Mouse (Mus musculus) hindbrain, embryonic 11.5 days (tissue): Measurements from ENCODE around the gene Dnm3. TPM values are rescaled to one million over a fixed set of nuclear protein-coding genes. Genes with fewer than 3 reads are reported as not detected.

Source experiments
- ATAC-seq: fragments of 200-750 bp; cut with Nextera tagmentation; 2 replicates; pipeline ENCODE4 v1.8.0; 2017; ENCODE audit warnings: mild to moderate bottlenecking, moderate TSS enrichment, moderate library complexity; ENCODE audit not compliant: low FRiP score
- DNase-seq: peaks from one replicate; pipeline ENCODE4 v3.0.0-alpha.2; 2015; ENCODE audit warnings: low spot score
- H3K27ac ChIP-seq: fragments of 300-500 bp; sonication (generic); 2 replicates; pipeline ENCODE4 v1.5.1; 2014; ENCODE audit warnings: mild to moderate bottlenecking, low read depth, low read length
- H3K27me3 ChIP-seq: fragments of 300-500 bp; sonication (generic); 2 replicates; pipeline ENCODE4 v1.6.1; 2014; ENCODE audit warnings: mild to moderate bottlenecking, low read length, moderate library complexity, mixed read lengths; ENCODE audit not compliant: control insufficient read depth, insufficient read depth
- H3K36me3 ChIP-seq: fragments of 300-500 bp; sonication (generic); 2 replicates; pipeline ENCODE4 v1.6.1; 2014; ENCODE audit warnings: mild to moderate bottlenecking, low read length, moderate library complexity, mixed read lengths; ENCODE audit not compliant: control insufficient read depth, insufficient read depth
- H3K4me1 ChIP-seq: fragments of 300-500 bp; sonication (generic); replicated peaks from 2 replicates; pipeline ENCODE4 v1.6.1; 2014; ENCODE audit warnings: low read length, mixed read lengths; ENCODE audit not compliant: control insufficient read depth, insufficient read depth
- H3K4me2 ChIP-seq: fragments of 300-500 bp; sonication (generic); replicated peaks from 2 replicates; pipeline ENCODE4 v1.6.1; 2014; ENCODE audit warnings: mild to moderate bottlenecking, low read depth, low read length
- H3K4me3 ChIP-seq: fragments of 300-500 bp; sonication (generic); 2 replicates; pipeline ENCODE4 v1.5.1; 2014; ENCODE audit warnings: low read depth, low read length
- H3K9ac ChIP-seq: fragments of 300-500 bp; sonication (generic); 2 replicates; pipeline ENCODE4 v1.6.1; 2014; ENCODE audit warnings: low read depth, low read length
- H3K9me3 ChIP-seq: fragments of 300-500 bp; sonication (generic); 2 replicates; pipeline ENCODE4 v1.6.1; 2016; ENCODE audit warnings: low read length; ENCODE audit not compliant: control insufficient read depth
- WGBS: fragments of 180-500 bp; shearing (Covaris S2); extraction: QIAGEN DNeasy Blood & Tissue Kit; methylation state at CpG from one replicate; pipeline ENCODE4 v1.1.7; 2014; 5-methylcytosine and 5-hydroxymethylcytosine counted together
- polyA plus RNA-seq: library from polyadenylated mRNA; unstranded; fragments of >200 nt; fragmentation: Nextera tagmentation; extraction: Ambion mirVana; gene quantifications from 2 replicates; pipeline ENCODE4 v1.2.1, GENCODE M21; 2014

The Dnm3 gene
- 12.0 TPM in 2 replicates for polyA plus RNA-seq

GRCm38 (mm10) chr1:162477246-162478209 is at the start of gene Dnm3:
Gene Dnm3 (minus strand): TSS chr1:162478034.
- Histone ChIP-seq H3K27me3 (peaks cover 7% of the 10 kb centered on the region; the same call in 1 of the 2 replicates), H3K27ac (no peak within 1 kb of the TSS), H3K9me3 (no peaks in the 10 kb centered on the region), H3K4me2 (peak within 1 kb of the TSS; percentile 91), H3K4me3 (peak within 1 kb of the TSS; percentile 64), H3K36me3 (no peaks in the 10 kb centered on the region), H3K9ac (peak within 1 kb of the TSS; percentile 67), H3K4me1 (no peaks in the 10 kb centered on the region)
- 0% methylated on average over 48 of the region's 56 CpGs for WGBS
- DNase-seq (peak; percentile 94), ATAC-seq (peak; percentile 99)

GRCm38 (mm10) chr1:162515116-162515515 is 37.3 kb upstream of the Dnm3 start:
- 89% methylated on average over 1 of the region's 1 CpGs for WGBS
- H3K9me3 ChIP-seq, result no peaks in the 10 kb centered on the region
- H3K27me3 ChIP-seq, result no peaks in the 10 kb centered on the region
- H3K36me3 ChIP-seq, result no peaks in the 10 kb centered on the region
- no peaks in the 10 kb centered on the region for H3K4me1 ChIP-seq
- no peak overlapping the region for H3K9ac ChIP-seq
- ATAC-seq (no peak), DNase-seq (no peak)
- no peak overlapping the region for H3K4me2 ChIP-seq
- no peak overlapping the region for H3K4me3 ChIP-seq
- H3K27ac ChIP-seq, result no peak overlapping the region

- H3K27me3 ChIP-seq, result no peaks in the 10 kb centered on the region
- 76% methylated on average over 2 of the region's 2 CpGs for WGBS
- ATAC-seq, result no peak
These were observed 32.2 kb upstream of the Dnm3 start for GRCm38 (mm10) chr1:162510013-162510356.

GRCm38 (mm10) chr1:162509329-162510012 is 31.6 kb upstream of the Dnm3 start:
- Histone ChIP-seq H3K36me3 (no peaks in the 10 kb centered on the region), H3K27me3 (no peaks in the 10 kb centered on the region), H3K4me1 (no peaks in the 10 kb centered on the region), H3K9ac (no peak overlapping the region), H3K9me3 (no peaks in the 10 kb centered on the region), H3K4me2 (no peak overlapping the region), H3K4me3 (no peak overlapping the region), H3K27ac (no peak overlapping the region)
- ATAC-seq, result no peak
- no peak for DNase-seq
- WGBS, result 63% methylated on average over 12 of the region's 12 CpGs

More at GRCm38 (mm10) chr1:162510013-162510356, 32.2 kb upstream of the Dnm3 start:
- no peak overlapping the region for H3K4me3 ChIP-seq
- no peaks in the 10 kb centered on the region for H3K4me1 ChIP-seq
- DNase-seq, result no peak
- H3K9me3 ChIP-seq, result no peaks in the 10 kb centered on the region
- H3K9ac ChIP-seq, result no peak overlapping the region
- no peaks in the 10 kb centered on the region for H3K36me3 ChIP-seq
- H3K27ac ChIP-seq, result no peak overlapping the region
- no peak overlapping the region for H3K4me2 ChIP-seq

- WGBS, result 75% methylated on average over 4 of the region's 4 CpGs
- ATAC-seq, result no peak
- H3K27me3 ChIP-seq, result no peaks in the 10 kb centered on the region
- H3K9me3 ChIP-seq, result no peaks in the 10 kb centered on the region
- no peak overlapping the region for H3K4me2 ChIP-seq
- H3K27ac ChIP-seq, result no peak overlapping the region
- DNase-seq, result no peak
- H3K9ac ChIP-seq, result no peak overlapping the region
- H3K4me1 ChIP-seq, result no peaks in the 10 kb centered on the region
- no peak overlapping the region for H3K4me3 ChIP-seq
- H3K36me3 ChIP-seq, result no peaks in the 10 kb centered on the region
These were observed 30.6 kb upstream of the Dnm3 start for GRCm38 (mm10) chr1:162508211-162509005.

- Histone ChIP-seq H3K4me2 (no peak overlapping the region), H3K9ac (no peak overlapping the region), H3K9me3 (no peaks in the 10 kb centered on the region), H3K27me3 (no peaks in the 10 kb centered on the region), H3K27ac (no peak overlapping the region), H3K4me1 (no peaks in the 10 kb centered on the region), H3K36me3 (no peaks in the 10 kb centered on the region), H3K4me3 (no peak overlapping the region)
- no peak for DNase-seq
- 92% methylated on average over 4 of the region's 4 CpGs for WGBS
- ATAC-seq, result no peak
These were observed 28.7 kb upstream of the Dnm3 start for GRCm38 (mm10) chr1:162506516-162506915.

- no peak overlapping the region for H3K4me2 ChIP-seq
- whole genome bisulfite sequencing, result 84% methylated on average over 6 of the region's 6 CpGs
- no peaks in the 10 kb centered on the region for H3K27me3 ChIP-seq
These were observed 27.8 kb upstream of the Dnm3 start for GRCm38 (mm10) chr1:162505649-162506048.

GRCm38 (mm10) chr1:162476531-162477080 is 1.2 kb downstream of the Dnm3 start:
- H3K4me1 ChIP-seq, result no peaks in the 10 kb centered on the region
- H3K36me3 ChIP-seq, result no peaks in the 10 kb centered on the region
- peak overlapping the region; percentile 91 for H3K4me2 ChIP-seq
- H3K9me3 ChIP-seq, result no peaks in the 10 kb centered on the region
- peak; percentile 19 for ATAC-seq
- H3K27ac ChIP-seq, result no peak overlapping the region
- peak overlapping the region; percentile 64 for H3K4me3 ChIP-seq
- H3K9ac ChIP-seq, result peak overlapping the region; percentile 67; the same call in 1 of the 2 replicates
- peak; percentile 34 for DNase-seq
- 2% methylated on average over 19 of the region's 19 CpGs for WGBS
- H3K27me3 ChIP-seq, result peaks cover 7% of the 10 kb centered on the region; the same call in 1 of the 2 replicates

More at GRCm38 (mm10) chr1:162505649-162506048, 27.8 kb upstream of the Dnm3 start:
- Histone ChIP-seq H3K4me1 (no peaks in the 10 kb centered on the region), H3K27ac (no peak overlapping the region), H3K9me3 (no peaks in the 10 kb centered on the region), H3K36me3 (no peaks in the 10 kb centered on the region), H3K9ac (no peak overlapping the region), H3K4me3 (no peak overlapping the region)
- no peak for DNase-seq
- ATAC-seq, result no peak
